Mouse (Mus musculus) MEL (cell line): ENCODE results near the gene Lrrc29. TPM values are rescaled to one million over a fixed set of nuclear protein-coding genes. Genes with fewer than 3 reads are reported as not detected.

Source experiments
- BHLHE40 ChIP-seq: IDR thresholded peaks from 2 replicates; pipeline ENCODE4 v1.6.1; 2012; ENCODE audit warnings: low read depth, mild to moderate bottlenecking, inconsistent platforms, low read length, improper control_type of control experiment, borderline replicate concordance
- CHD1 ChIP-seq: IDR thresholded peaks from 2 replicates; pipeline ENCODE4 v1.6.1; 2012; ENCODE audit warnings: low read depth, mild to moderate bottlenecking, inconsistent platforms, low read length, improper control_type of control experiment
- CTCF ChIP-seq, 3 experiments: IDR thresholded peaks in 2 of 3; conservative IDR thresholded peaks in 1 of 3; 2 replicates each; pipeline ENCODE4 v1.5.1; 2011 to 2012; ENCODE audit warnings: low read length in 3 of 3, low read depth in 2 of 3, mild to moderate bottlenecking in 2 of 3, improper control_type of control experiment in 1 of 3, inconsistent platforms in 1 of 3, mixed read lengths in 1 of 3, moderate library complexity in 1 of 3; ENCODE audit not compliant: control insufficient read depth in 1 of 3, insufficient read depth in 1 of 3, poor library complexity in 1 of 3, severe bottlenecking in 1 of 3
- ELF1 ChIP-seq: IDR thresholded peaks from 2 replicates; pipeline ENCODE4 v1.6.1; 2014; ENCODE audit warnings: low read depth, mild to moderate bottlenecking, inconsistent platforms, low read length, improper control_type of control experiment, moderate library complexity
- EP300 ChIP-seq, 2 experiments: IDR thresholded peaks; 2 replicates each; pipeline ENCODE4 v1.6.1; 2011; ENCODE audit warnings: improper control_type of control experiment in 2 of 2, low read length in 2 of 2, low read depth in 1 of 2, mild to moderate bottlenecking in 1 of 2
- ETS1 ChIP-seq: IDR thresholded peaks from 2 replicates; pipeline ENCODE4 v1.6.1; 2012; ENCODE audit warnings: low read depth, mild to moderate bottlenecking, inconsistent platforms, low read length, improper control_type of control experiment, moderate library complexity
- GATA1 ChIP-seq: IDR thresholded peaks from 2 replicates; pipeline ENCODE4 v1.6.1; 2011; ENCODE audit warnings: low read depth, low read length, improper control_type of control experiment
- HCFC1 ChIP-seq: IDR thresholded peaks from 2 replicates; pipeline ENCODE4 v1.6.1; 2012; ENCODE audit warnings: low read depth, mild to moderate bottlenecking, inconsistent platforms, low read length, improper control_type of control experiment, moderate library complexity
- MAFK ChIP-seq: IDR thresholded peaks from 2 replicates; pipeline ENCODE4 v1.6.1; 2011; ENCODE audit warnings: low read depth, mild to moderate bottlenecking, low read length, improper control_type of control experiment, borderline replicate concordance
- MAZ ChIP-seq: IDR thresholded peaks from 2 replicates; pipeline ENCODE4 v1.6.1; 2012; ENCODE audit warnings: low read depth, mild to moderate bottlenecking, inconsistent platforms, low read length, improper control_type of control experiment
- MEF2A ChIP-seq: IDR thresholded peaks from 2 replicates; pipeline ENCODE4 v1.6.1; 2014; ENCODE audit warnings: low read depth, mild to moderate bottlenecking, inconsistent platforms, low read length, improper control_type of control experiment; ENCODE audit not compliant: poor library complexity, insufficient replicate concordance, severe bottlenecking; ENCODE audit errors: extremely low read depth
- MXI1 ChIP-seq: IDR thresholded peaks from 2 replicates; pipeline ENCODE4 v1.6.1; 2011; ENCODE audit warnings: mild to moderate bottlenecking, low read depth, low read length, improper control_type of control experiment
- MYB ChIP-seq: IDR thresholded peaks from 2 replicates; pipeline ENCODE4 v1.6.1; 2011; ENCODE audit warnings: mild to moderate bottlenecking, low read depth, low read length, improper control_type of control experiment
- NELFE ChIP-seq: IDR thresholded peaks from 2 replicates; pipeline ENCODE4 v1.6.1; 2011; ENCODE audit warnings: low read depth, low read length, improper control_type of control experiment
- NRF1 ChIP-seq: IDR thresholded peaks from 2 replicates; pipeline ENCODE4 v1.6.1; 2014; ENCODE audit warnings: low read depth, mild to moderate bottlenecking, inconsistent platforms, low read length, improper control_type of control experiment, moderate library complexity; ENCODE audit not compliant: poor library complexity, insufficient read depth, severe bottlenecking
- POLR2A ChIP-seq, 2 experiments: IDR thresholded peaks; 2 replicates each; pipeline ENCODE4 v1.6.1; 2011 to 2012; ENCODE audit warnings: low read length in 2 of 2, mild to moderate bottlenecking in 2 of 2, control low read depth in 1 of 2, improper control_type of control experiment in 1 of 2, low read depth in 1 of 2, moderate library complexity in 1 of 2; ENCODE audit not compliant: control insufficient read depth in 1 of 2, insufficient read depth in 1 of 2, poor library complexity in 1 of 2
- TBP ChIP-seq: IDR thresholded peaks from 2 replicates; pipeline ENCODE4 v1.8.0; 2011; ENCODE audit warnings: low read depth, low read length, improper control_type of control experiment
- TCF12 ChIP-seq: IDR thresholded peaks from 2 replicates; pipeline ENCODE4 v1.6.1; 2014; ENCODE audit warnings: low read depth, mild to moderate bottlenecking, inconsistent platforms, low read length, improper control_type of control experiment, moderate library complexity
- UBTF ChIP-seq: IDR thresholded peaks from 2 replicates; pipeline ENCODE4 v1.6.1; 2012; ENCODE audit warnings: low read depth, mild to moderate bottlenecking, inconsistent platforms, low read length, improper control_type of control experiment, moderate library complexity, borderline replicate concordance; ENCODE audit not compliant: insufficient read depth
- USF2 ChIP-seq, 2 experiments: IDR thresholded peaks; 2 replicates each; pipeline ENCODE4 v1.6.1; 2011 to 2012; ENCODE audit warnings: improper control_type of control experiment in 2 of 2, low read length in 2 of 2, borderline replicate concordance in 1 of 2, inconsistent platforms in 1 of 2, low read depth in 1 of 2, mild to moderate bottlenecking in 1 of 2; ENCODE audit not compliant: insufficient read depth in 1 of 2
- ZKSCAN1 ChIP-seq: IDR thresholded peaks from 2 replicates; pipeline ENCODE4 v1.6.1; 2012; ENCODE audit warnings: low read depth, mild to moderate bottlenecking, inconsistent platforms, low read length, improper control_type of control experiment, moderate library complexity
- ZNF384 ChIP-seq: IDR thresholded peaks from 2 replicates; pipeline ENCODE4 v1.6.1; 2012; ENCODE audit warnings: low read depth, mild to moderate bottlenecking, inconsistent platforms, low read length, improper control_type of control experiment
- polyA plus RNA-seq, 2 experiments: library from polyadenylated mRNA; stranded (reverse) in 1 of 2; unstranded in 1 of 2; fragments of >175 nt in 1 of 2; fragments of >200 nt in 1 of 2; gene quantifications; 2 replicates each; pipeline versions ENCODE4 v1.2.1 to v1.2.4; 2012; ENCODE audit warnings: low replicate concordance in 2 of 2, low read depth in 1 of 2; ENCODE audit not compliant: insufficient read length in 2 of 2, insufficient read depth in 1 of 2, missing spikeins in 1 of 2
- total RNA-seq: library from RNA; depleted of rRNA; stranded (reverse); fragments of 300-350 nt; gene quantifications from 2 replicates; pipeline ENCODE4 v1.2.3, GENCODE M21; 2012

Lrrc29 gene
- total and polyA plus RNA-seq, 3 experiments = 2.6 to 6.1 TPM; not detected in 1

DNA sequence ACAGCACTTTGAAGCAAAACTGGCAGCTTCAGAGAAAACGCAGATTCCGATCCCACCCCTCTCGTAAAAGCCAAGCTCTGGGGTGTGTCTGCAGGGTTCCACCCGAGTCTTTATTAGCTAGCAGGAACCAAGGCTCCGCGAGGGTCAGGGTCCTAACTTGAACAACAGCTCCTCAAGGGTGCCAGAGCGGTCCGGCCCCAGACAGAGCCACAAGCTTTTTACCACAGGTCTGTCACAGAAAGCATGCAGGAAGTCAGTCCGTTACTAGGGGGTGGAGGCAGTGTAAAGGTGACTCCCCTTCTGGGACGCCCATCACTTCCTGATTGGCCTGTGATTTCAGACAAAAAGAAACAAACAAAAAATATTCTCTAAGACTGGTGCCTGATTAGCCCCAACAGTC, 61.0 kb downstream of the Lrrc29 start (continued):
- no peak for TF ChIP-seq MEF2A
- no peak for TF ChIP-seq NRF1
- peak in 1 of 2 experiments; percentile 39; a peak in 1 of 4 replicates for TF ChIP-seq POLR2A (IDR thresholded peaks at IDR 0.05; ENCODE audit: control insufficient read depth in 1 of 2, insufficient read depth in 1 of 2, low read depth in 1 of 2, low read length in 2 of 2, poor library complexity in 1 of 2)
- no peak for TF ChIP-seq ZNF384
- no peak for TF ChIP-seq TCF12
- TF ChIP-seq MXI1 = peak; percentile 88
- TF ChIP-seq CHD1 = no peak
- TF ChIP-seq CTCF (IDR thresholded peaks at IDR 0.05 in 2 of 3, conservative IDR thresholded peaks at IDR 0.05 in 1 of 3; ENCODE audit: control insufficient read depth in 1 of 3, insufficient read depth in 1 of 3, low read depth in 2 of 3, low read length in 3 of 3, poor library complexity in 1 of 3, severe bottlenecking in 1 of 3) = no peak
- no peak for TF ChIP-seq ZKSCAN1
- no peak for TF ChIP-seq ETS1
- peak; percentile 39; the same call in 1 of the 2 replicates for TF ChIP-seq MYB
- TF ChIP-seq UBTF = no peak
- no peak for TF ChIP-seq TBP
- TF ChIP-seq ELF1 = peak; percentile 83
- no peak for TF ChIP-seq USF2 (IDR thresholded peaks at IDR 0.05; ENCODE audit: borderline replicate concordance in 1 of 2, insufficient read depth in 1 of 2, low read depth in 1 of 2, low read length in 2 of 2)
- TF ChIP-seq GATA1 = no peak
- TF ChIP-seq HCFC1 = 0 out of 2 replicates have a peak, but pooled peaks have one; percentile 57
- no peak for TF ChIP-seq MAFK
- no peak for TF ChIP-seq BHLHE40
- no peak for TF ChIP-seq EP300 (IDR thresholded peaks at IDR 0.05; ENCODE audit: low read depth in 1 of 2, low read length in 2 of 2)
- TF ChIP-seq NELFE = peak; percentile 55
- no peak for TF ChIP-seq MAZ
